Mouse (Mus musculus) midbrain, embryonic 13.5 days (tissue): ENCODE results near the gene Rnd2. TPM values are rescaled to one million over a fixed set of nuclear protein-coding genes. Genes with fewer than 3 reads are reported as not detected.
A peak's percentile ranks its signal among the peaks of the same experiment; 100 is the strongest.
"Not testable (repeated sequence)": the region's sequence is repeated elsewhere in the genome, so short reads cannot be mapped to it uniquely, and the experiment has no call there.

Experiments
- ATAC-seq: fragments of 200-750 bp; cut with Nextera tagmentation; 2 replicates; pipeline ENCODE4 v1.8.0; 2017; ENCODE audit warnings: mild to moderate bottlenecking, moderate TSS enrichment, moderate library complexity
- H3K27ac ChIP-seq: fragments of 300-500 bp; sonication (generic); 2 replicates; pipeline ENCODE4 v1.5.1; 2015; ENCODE audit warnings: inconsistent platforms, mild to moderate bottlenecking, moderate library complexity
- H3K27me3 ChIP-seq: fragments of 300-500 bp; sonication (generic); 2 replicates; pipeline ENCODE4 v1.6.1; 2015; ENCODE audit warnings: mild to moderate bottlenecking, inconsistent platforms
- H3K36me3 ChIP-seq: fragments of 300-500 bp; sonication (generic); 2 replicates; pipeline ENCODE4 v1.6.1; 2015; ENCODE audit warnings: mild to moderate bottlenecking, inconsistent platforms
- H3K4me1 ChIP-seq: fragments of 300-500 bp; sonication (generic); replicated peaks from 2 replicates; pipeline ENCODE4 v1.6.1; 2015; ENCODE audit warnings: inconsistent platforms
- H3K4me2 ChIP-seq: fragments of 300-500 bp; sonication (generic); replicated peaks from 2 replicates; pipeline ENCODE4 v1.6.1; 2015; ENCODE audit warnings: moderate library complexity, mild to moderate bottlenecking, inconsistent platforms
- H3K4me3 ChIP-seq: fragments of 300-500 bp; sonication (generic); replicated peaks from 2 replicates; pipeline ENCODE4 v1.5.1; 2015; ENCODE audit warnings: mild to moderate bottlenecking, inconsistent platforms
- H3K9ac ChIP-seq: fragments of 300-500 bp; sonication (generic); replicated peaks from 2 replicates; pipeline ENCODE4 v1.6.1; 2015; ENCODE audit warnings: mild to moderate bottlenecking, inconsistent platforms
- H3K9me3 ChIP-seq: fragments of 300-500 bp; sonication (generic); 2 replicates; pipeline ENCODE4 v1.6.1; 2016; ENCODE audit warnings: mild to moderate bottlenecking, inconsistent platforms
- WGBS: fragments of 180-500 bp; shearing (Covaris S2); methylation state at CpG from one replicate; pipeline ENCODE4 v1.1.7; 2015; 5-methylcytosine and 5-hydroxymethylcytosine counted together
- polyA plus RNA-seq: library from polyadenylated mRNA; unstranded; fragments of >200 nt; fragmentation: Nextera tagmentation; extraction: Ambion mirVana; gene quantifications from 2 replicates; pipeline ENCODE4 v1.2.1, GENCODE M21; 2015

Gene Rnd2
- polyA plus RNA-seq, 1 experiment from 2014 or later, result 117 TPM

GRCm38 (mm10) chr11:101431327-101431726 is 33.5 kb upstream of the Rnd2 start:
- Histone ChIP-seq H3K4me2 (no peak overlapping the region), H3K9me3 (no peaks in the 10 kb centered on the region), H3K4me1 (peaks cover 11% of the 10 kb centered on the region), H3K4me3 (no peak overlapping the region), H3K9ac (no peak overlapping the region), H3K36me3 (peaks cover 66% of the 10 kb centered on the region), H3K27ac (no peak overlapping the region), H3K27me3 (no peaks in the 10 kb centered on the region)
- no peak for ATAC-seq
- 92% methylated on average over 9 of the region's 9 CpGs for WGBS

GRCm38 (mm10) chr11:101433396-101433795 is 31.4 kb upstream of the Rnd2 start:
- no peak overlapping the region for H3K9ac ChIP-seq
- no peak for ATAC-seq
- no peaks in the 10 kb centered on the region for H3K9me3 ChIP-seq
- WGBS, result 92% methylated on average over 13 of the region's 13 CpGs
- H3K27ac ChIP-seq, result no peak overlapping the region
- peaks cover 66% of the 10 kb centered on the region for H3K36me3 ChIP-seq
- H3K27me3 ChIP-seq, result no peaks in the 10 kb centered on the region
- no peak overlapping the region for H3K4me3 ChIP-seq
- no peaks in the 10 kb centered on the region for H3K4me1 ChIP-seq
- no peak overlapping the region for H3K4me2 ChIP-seq

GRCm38 (mm10) chr11:101435831-101436230 is 29.0 kb upstream of the Rnd2 start:
- Histone ChIP-seq H3K4me1 (no peaks in the 10 kb centered on the region), H3K27me3 (no peaks in the 10 kb centered on the region), H3K4me3 (no peak overlapping the region), H3K4me2 (no peak overlapping the region), H3K9ac (no peak overlapping the region), H3K27ac (no peak overlapping the region), H3K9me3 (no peaks in the 10 kb centered on the region), H3K36me3 (peaks cover 50% of the 10 kb centered on the region)
- WGBS, result 88% methylated on average over 4 of the region's 4 CpGs
- no peak for ATAC-seq

- no peak overlapping the region for H3K4me3 ChIP-seq
- H3K4me1 ChIP-seq, result no peaks in the 10 kb centered on the region
- H3K9ac ChIP-seq, result no peak overlapping the region
- H3K36me3 ChIP-seq, result peaks cover 39% of the 10 kb centered on the region
- no peak overlapping the region for H3K4me2 ChIP-seq
- WGBS, result 35% methylated on average over 4 of the region's 4 CpGs
- ATAC-seq, result no peak
- no peaks in the 10 kb centered on the region for H3K27me3 ChIP-seq
- H3K27ac ChIP-seq, result no peak overlapping the region
- H3K9me3 ChIP-seq, result no peaks in the 10 kb centered on the region
Measured at GRCm38 (mm10) chr11:101436916-101437315, 27.9 kb upstream of the Rnd2 start.

GRCm38 (mm10) chr11:101438006-101438405 is 26.8 kb upstream of the Rnd2 start:
- H3K4me3 ChIP-seq, H3K27me3 ChIP-seq, ATAC-seq, H3K9ac ChIP-seq, H3K9me3 ChIP-seq, H3K4me2 ChIP-seq, H3K4me1 ChIP-seq, H3K27ac ChIP-seq: not testable (repeated sequence)
- whole genome bisulfite sequencing, result 65% methylated on average over 3 of the region's 3 CpGs
- peaks cover 31% of the 10 kb centered on the region for H3K36me3 ChIP-seq

GRCm38 (mm10) chr11:101441450-101442126 is 23.2 kb upstream of the Rnd2 start:
- 39% methylated on average over 15 of the region's 15 CpGs for WGBS
- Histone ChIP-seq H3K36me3 (peaks cover 28% of the 10 kb centered on the region), H3K4me3 (peak overlapping the region; percentile 20; the same call in 1 of the 2 replicates), H3K4me1 (peaks cover 23% of the 10 kb centered on the region), H3K4me2 (peak overlapping the region; percentile 38), H3K27ac (peak overlapping the region; percentile 56; the same call in 1 of the 2 replicates)
- H3K27me3 ChIP-seq, H3K9me3 ChIP-seq, H3K9ac ChIP-seq, ATAC-seq: not testable (repeated sequence)

GRCm38 (mm10) chr11:101442127-101442693 is 22.6 kb upstream of the Rnd2 start, which contains the start of gene Rpl27:
TSS of gene Rpl27 (plus strand) at chr11:101442298.
- no peaks in the 10 kb centered on the region for H3K27me3 ChIP-seq
- peak within 1 kb of the TSS; percentile 94 for H3K27ac ChIP-seq
- H3K9me3 ChIP-seq, result no peaks in the 10 kb centered on the region
- peaks cover 23% of the 10 kb centered on the region for H3K4me1 ChIP-seq
- peaks cover 30% of the 10 kb centered on the region for H3K36me3 ChIP-seq
- H3K9ac ChIP-seq, result peak within 1 kb of the TSS; percentile 96
- peak within 1 kb of the TSS; percentile 85 for H3K4me3 ChIP-seq
- ATAC-seq, result peak; percentile 99
- WGBS, result under 1% methylated on average over 42 of the region's 42 CpGs
- peak within 1 kb of the TSS; percentile 92 for H3K4me2 ChIP-seq

GRCm38 (mm10) chr11:101442760-101443159 is 22.0 kb upstream of the Rnd2 start:
- Histone ChIP-seq H3K27ac (peak overlapping the region; percentile 94), H3K9me3 (no peaks in the 10 kb centered on the region), H3K4me3 (peak overlapping the region; percentile 85), H3K36me3 (peaks cover 30% of the 10 kb centered on the region), H3K9ac (peak overlapping the region; percentile 96), H3K4me2 (peak overlapping the region; percentile 92), H3K27me3 (no peaks in the 10 kb centered on the region), H3K4me1 (peaks cover 23% of the 10 kb centered on the region)
- WGBS, result under 1% methylated on average over 14 of the region's 14 CpGs
- no peak for ATAC-seq

GRCm38 (mm10) chr11:101446319-101446718 is 18.5 kb upstream of the Rnd2 start:
- no peak overlapping the region for H3K27ac ChIP-seq
- no peak overlapping the region for H3K9ac ChIP-seq
- WGBS, result 91% methylated on average over 1 of the region's 1 CpGs
- peaks cover 23% of the 10 kb centered on the region for H3K4me1 ChIP-seq
- peaks cover 30% of the 10 kb centered on the region for H3K36me3 ChIP-seq
- no peak overlapping the region for H3K4me3 ChIP-seq
- no peak for ATAC-seq
- no peaks in the 10 kb centered on the region for H3K27me3 ChIP-seq
- no peak overlapping the region for H3K4me2 ChIP-seq
- no peaks in the 10 kb centered on the region for H3K9me3 ChIP-seq

- H3K4me1 ChIP-seq, result peaks cover 23% of the 10 kb centered on the region
- H3K4me3 ChIP-seq, H3K27me3 ChIP-seq, ATAC-seq, H3K9me3 ChIP-seq, H3K27ac ChIP-seq, H3K4me2 ChIP-seq, H3K9ac ChIP-seq: not testable (repeated sequence)
- WGBS, result 89% methylated on average over 8 of the region's 8 CpGs
- H3K36me3 ChIP-seq, result peaks cover 30% of the 10 kb centered on the region
Measured at GRCm38 (mm10) chr11:101446860-101447259, 17.9 kb upstream of the Rnd2 start.

GRCm38 (mm10) chr11:101447786-101448185 is 17.0 kb upstream of the Rnd2 start:
- Histone ChIP-seq H3K4me1 (peaks cover 23% of the 10 kb centered on the region), H3K4me3 (no peak overlapping the region), H3K9ac (no peak overlapping the region), H3K27ac (no peak overlapping the region), H3K9me3 (no peaks in the 10 kb centered on the region), H3K27me3 (no peaks in the 10 kb centered on the region), H3K4me2 (no peak overlapping the region), H3K36me3 (peaks cover 30% of the 10 kb centered on the region)
- 91% methylated on average over 5 of the region's 5 CpGs for WGBS
- no peak for ATAC-seq

GRCm38 (mm10) chr11:101448274-101448746 is 16.5 kb upstream of the Rnd2 start, which contains the start of gene Ifi35:
TSS of gene Ifi35 (plus strand) at chr11:101448407.
- H3K27ac ChIP-seq, result no peak within 1 kb of the TSS
- ATAC-seq, result no peak
- 46% methylated on average over 10 of the region's 10 CpGs for WGBS
- peaks cover 18% of the 10 kb centered on the region for H3K4me1 ChIP-seq
- no peaks in the 10 kb centered on the region for H3K9me3 ChIP-seq
- no peak within 1 kb of the TSS for H3K4me3 ChIP-seq
- no peak within 1 kb of the TSS for H3K9ac ChIP-seq
- H3K4me2 ChIP-seq, result 0 out of 2 replicates have a peak within 1 kb of the TSS, but pooled peaks have one; percentile 5
- no peaks in the 10 kb centered on the region for H3K27me3 ChIP-seq
- peaks cover 29% of the 10 kb centered on the region for H3K36me3 ChIP-seq
